Mouse (Mus musculus) olfactory bulb, adult 2 months (tissue): ENCODE data around the gene Wfdc2.

Source experiments
- CTCF ChIP-seq: fragments of 200-500 bp; IDR thresholded peaks from 2 replicates; pipeline ENCODE4 v1.5.1; 2012; ENCODE audit warnings: low read depth, mild to moderate bottlenecking, low read length, moderate library complexity; ENCODE audit not compliant: insufficient read depth
- POLR2A ChIP-seq: fragments of 200-500 bp; IDR thresholded peaks from 2 replicates; pipeline ENCODE4 v1.6.1; 2012; ENCODE audit warnings: mild to moderate bottlenecking, low read depth, low read length, moderate library complexity; ENCODE audit not compliant: insufficient read depth

DNA sequence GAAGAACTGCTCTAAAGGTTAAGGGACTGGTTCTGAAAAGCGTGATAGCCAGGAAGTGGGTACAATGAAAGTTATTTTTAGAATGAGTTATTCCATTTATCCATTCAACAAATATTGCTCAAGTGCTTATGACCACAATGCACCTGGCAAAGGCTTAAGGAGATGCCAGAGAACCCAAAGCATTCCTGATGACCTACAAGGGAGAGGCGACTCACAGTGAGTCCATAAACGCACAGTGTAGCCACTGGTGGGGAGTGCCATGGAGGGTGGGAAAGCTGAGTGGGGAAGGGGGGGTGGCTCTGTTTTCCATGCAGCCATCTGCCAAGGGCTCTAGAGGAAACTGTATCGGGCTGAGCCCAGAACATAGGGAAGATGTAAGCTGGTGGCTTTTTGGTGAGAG lies 12.9 kb upstream of the Wfdc2 start:
- TF ChIP-seq CTCF (no peak), POLR2A (no peak)
